Comparison of ENCODE assay signal across 15 mouse cellular contexts in genomic region chr7:66771252-66771651, GRCm38 (mm10). TPM values are rescaled to one million over a fixed set of nuclear protein-coding genes. Genes with fewer than 3 reads are reported as not detected.
"Had no signal": no experiment of that assay in that cellular context is flagged by ENCODE, and none has a peak within 500 bp of the region (broad histone marks: within the 10 kb centered on the region; RNA-seq: fewer than 3 reads in every experiment).

No protein-coding gene starts in this region.

- H3K4me1 ChIP-seq: liver, embryonic 13.5 days; midbrain, embryonic 12.5 days; stomach, embryonic 15.5 days had no signal

- ATAC-seq: liver, postnatal 0 days; midbrain, embryonic 16.5 days had no signal

- H3K9me3 ChIP-seq: liver, embryonic 13.5 days; lung, embryonic 15.5 days; megakaryocyte, embryonic 14.5 days; midbrain, embryonic 12.5 days; stomach, embryonic 15.5 days had no signal

- H3K27ac ChIP-seq: layer of hippocampus, adult 2 months; liver, embryonic 13.5 days; lung, embryonic 15.5 days; macrophage; midbrain, embryonic 12.5 days; stomach, embryonic 15.5 days had no signal

- H3K36me3 ChIP-seq: liver, embryonic 13.5 days; lung, embryonic 15.5 days; midbrain, embryonic 12.5 days; stomach, embryonic 15.5 days had no signal

- H3K27me3 ChIP-seq: liver, embryonic 13.5 days; lung, embryonic 15.5 days; megakaryocyte, embryonic 14.5 days; midbrain, embryonic 12.5 days; stomach, embryonic 15.5 days had no signal

- H3K4me2 ChIP-seq: liver, embryonic 13.5 days; lung, embryonic 15.5 days; midbrain, embryonic 12.5 days; stomach, embryonic 15.5 days had no signal

- H3K4me3 ChIP-seq: layer of hippocampus, adult 2 months; liver, embryonic 13.5 days; lung, embryonic 15.5 days; megakaryocyte, embryonic 14.5 days; midbrain, embryonic 12.5 days; stomach, embryonic 15.5 days had no signal

- DNase-seq: kidney, adult 9 months; kidney, postnatal 10 days; kidney, postnatal 4 days; liver, embryonic 13.5 days; liver, postnatal 0 days; lung, postnatal 14 days; right cerebral cortex, postnatal 14 days had no signal

- H3K9ac ChIP-seq: liver, embryonic 13.5 days; liver, postnatal 0 days; lung, embryonic 15.5 days; midbrain, embryonic 12.5 days; stomach, embryonic 15.5 days had no signal

RNA-seq across cellular contexts. Expression of gene Cers3, which starts 27.9 kb away (rescaled TPM):
- polyA plus RNA-seq: liver, postnatal 0 days; macrophage; spleen, adult 2 months had no signal
